8 mouse cellular contexts compared by ENCODE assay signal in genomic region chr4:133968150-133968921, GRCm38 (mm10). TPM values are rescaled to one million over a fixed set of nuclear protein-coding genes. Genes with fewer than 3 reads are reported as not detected.
DNase-seq lines count a peak whose midpoint lies in the region; ATAC-seq and TF ChIP-seq lines count a peak whose summit lies in the region.

Gene Hmgn2 (minus strand): TSS chr4:133968650.

- H3K4me3 ChIP-seq in MEL (ENCODE audit: control insufficient read depth in 1 of 2, insufficient read depth in 1 of 2, low read depth in 2 of 2, low read length in 2 of 2): peak within 1 kb of the TSS; percentile 61 to 86
- peak within 1 kb of the TSS; percentile 70 for H3K4me3 ChIP-seq in hindbrain, embryonic 13.5 days

- no peaks in the 10 kb centered on the region for H3K27me3 ChIP-seq in MEL (ENCODE audit: control insufficient read depth in 1 of 2, insufficient read depth in 2 of 2, low read length in 2 of 2)
- no peaks in the 10 kb centered on the region for H3K27me3 ChIP-seq in hindbrain, embryonic 13.5 days

- TF ChIP-seq POLR2A in MEL (IDR thresholded peaks at IDR 0.05; ENCODE audit: control insufficient read depth in 1 of 2, insufficient read depth in 1 of 2, low read depth in 1 of 2, low read length in 2 of 2, poor library complexity in 1 of 2): peak in 1 of 2 experiments; percentile 34; a peak in 2 of 4 replicates

- WGBS in hindbrain, embryonic 13.5 days: 0% methylated on average over 42 of the region's 42 CpGs

- peak within 1 kb of the TSS; percentile 99 for H3K9ac ChIP-seq in MEL (ENCODE audit: control insufficient read depth, low read depth, low read length, poor library complexity, severe bottlenecking)
- peak within 1 kb of the TSS; percentile 93 for H3K9ac ChIP-seq in hindbrain, embryonic 13.5 days

- no peaks in the 10 kb centered on the region for H3K9me3 ChIP-seq in MEL (replicated peaks; ENCODE audit: insufficient read depth, low read length)
- no peaks in the 10 kb centered on the region for H3K9me3 ChIP-seq in hindbrain, embryonic 13.5 days

- peak within 1 kb of the TSS; percentile 93 for H3K27ac ChIP-seq in MEL (ENCODE audit: control insufficient read depth, low read depth, low read length)
- H3K27ac ChIP-seq in hindbrain, embryonic 13.5 days: peak within 1 kb of the TSS; percentile 100

- H3K79me2 ChIP-seq in MEL (ENCODE audit: control insufficient read depth, insufficient read depth, low read length, poor library complexity): peaks cover 11% of the 10 kb centered on the region

- TF ChIP-seq EP300 in MEL (IDR thresholded peaks at IDR 0.05; ENCODE audit: low read depth in 1 of 2, low read length in 2 of 2): 0 out of 4 replicates have a peak, but pooled peaks of 1 of the 2 experiments have one; percentile 11

- TF ChIP-seq RAD21 in MEL (IDR thresholded peaks at IDR 0.05; ENCODE audit: low read depth, low read length): no peak

- peaks cover 5 to 14% of the 10 kb centered on the region in 2 experiments; a peak in 3 of 4 replicates for H3K36me3 ChIP-seq in MEL (ENCODE audit: control insufficient read depth in 1 of 2, insufficient read depth in 2 of 2, low read length in 2 of 2)
- peaks cover 31% of the 10 kb centered on the region for H3K36me3 ChIP-seq in hindbrain, embryonic 13.5 days

- peaks cover 0 to 8% of the 10 kb centered on the region in 2 experiments; a peak in 1 of 4 replicates for H3K4me1 ChIP-seq in MEL (ENCODE audit: control insufficient read depth in 1 of 2, insufficient read depth in 2 of 2, low read length in 2 of 2)
- H3K4me1 ChIP-seq in hindbrain, embryonic 13.5 days (replicated peaks): peaks cover 50% of the 10 kb centered on the region

- peak; percentile 55 for ATAC-seq in frontal cortex, adult (ENCODE audit: low TSS enrichment)
- peak; percentile 73 for ATAC-seq in hindbrain, embryonic 13.5 days (ENCODE audit: low FRiP score)

- H3K4me2 ChIP-seq in hindbrain, embryonic 13.5 days: peak within 1 kb of the TSS; percentile 98

- DNase-seq in MEL (ENCODE audit: low read depth, low spot score): peak; percentile 81
- peak; percentile 43 to 50 for DNase-seq in cerebellum, adult 18-20 months
- peak; percentile 30 to 31 for DNase-seq in layer of hippocampus, postnatal 36 days
- peak; percentile 53 to 66 for DNase-seq in lung, postnatal 4 days
- peak; percentile 50 for DNase-seq in right cerebral cortex, adult 18-20 months
- DNase-seq in urinary bladder, postnatal 25 days (ENCODE audit: low spot score): peak; percentile 32

- no peak for TF ChIP-seq CTCF in MEL (IDR thresholded peaks at IDR 0.05 in 2 of 3, conservative IDR thresholded peaks at IDR 0.05 in 1 of 3; ENCODE audit: control insufficient read depth in 1 of 3, insufficient read depth in 1 of 3, low read depth in 2 of 3, low read length in 3 of 3, poor library complexity in 1 of 3, severe bottlenecking in 1 of 3)

TF ChIP-seq in MEL, 35 proteins besides CTCF, POLR2A, EP300 and RAD21:
- TF ChIP-seq ZC3H11A (IDR thresholded peaks at IDR 0.05; ENCODE audit: low read depth, low read length) (no peak), MEF2A (IDR thresholded peaks at IDR 0.05; ENCODE audit: extremely low read depth, insufficient replicate concordance, low read depth, low read length, poor library complexity, severe bottlenecking) (no peak), RCOR1 (IDR thresholded peaks at IDR 0.05; ENCODE audit: low read depth, low read length) (no peak), MAZ (IDR thresholded peaks at IDR 0.05; ENCODE audit: low read depth, low read length) (peak; percentile 4; the same call in 1 of the 2 replicates), MXI1 (IDR thresholded peaks at IDR 0.05; ENCODE audit: low read depth, low read length) (peak; percentile 77), TCF12 (IDR thresholded peaks at IDR 0.05; ENCODE audit: low read depth, low read length) (no peak), ZNF384 (IDR thresholded peaks at IDR 0.05; ENCODE audit: low read depth, low read length) (no peak), MAX (IDR thresholded peaks at IDR 0.05; ENCODE audit: low read length) (0 out of 2 replicates have a peak, but pooled peaks have one; percentile 41), GABPA (IDR thresholded peaks at IDR 0.05; ENCODE audit: low read depth, low read length) (no peak), E2F4 (IDR thresholded peaks at IDR 0.05; ENCODE audit: borderline replicate concordance, low read depth, low read length) (no peak), ZMIZ1 (IDR thresholded peaks at IDR 0.05; ENCODE audit: low read depth, low read length) (0 out of 2 replicates have a peak, but pooled peaks have one; percentile 47), BHLHE40 (IDR thresholded peaks at IDR 0.05; ENCODE audit: borderline replicate concordance, low read depth, low read length) (no peak), CHD2 (IDR thresholded peaks at IDR 0.05; ENCODE audit: low read length) (no peak), NRF1 (IDR thresholded peaks at IDR 0.05; ENCODE audit: insufficient read depth, low read depth, low read length, poor library complexity, severe bottlenecking) (no peak), USF1 (IDR thresholded peaks at IDR 0.05; ENCODE audit: low read depth, low read length) (no peak), JUND (IDR thresholded peaks at IDR 0.05; ENCODE audit: low read depth, low read length) (no peak), ETS1 (IDR thresholded peaks at IDR 0.05; ENCODE audit: low read depth, low read length) (no peak), MYB (IDR thresholded peaks at IDR 0.05; ENCODE audit: low read depth, low read length) (no peak), TBP (IDR thresholded peaks at IDR 0.05; ENCODE audit: low read depth, low read length) (no peak), ZKSCAN1 (IDR thresholded peaks at IDR 0.05; ENCODE audit: low read depth, low read length) (no peak), NELFE (IDR thresholded peaks at IDR 0.05; ENCODE audit: low read depth, low read length) (peak; percentile 2; the same call in 1 of the 2 replicates), UBTF (IDR thresholded peaks at IDR 0.05; ENCODE audit: borderline replicate concordance, insufficient read depth, low read depth, low read length) (peak; percentile 39; the same call in 1 of the 2 replicates), TAL1 (IDR thresholded peaks at IDR 0.05; ENCODE audit: low read length) (no peak), MYC (IDR thresholded peaks at IDR 0.05; ENCODE audit: low read depth, low read length) (no peak), CHD1 (IDR thresholded peaks at IDR 0.05; ENCODE audit: low read depth, low read length) (no peak), SIN3A (IDR thresholded peaks at IDR 0.05; ENCODE audit: low read length) (peak; percentile 83), ELF1 (IDR thresholded peaks at IDR 0.05; ENCODE audit: low read depth, low read length) (no peak)

RNA-seq across cellular contexts. Expression of gene Hmgn2, which starts in this region (rescaled TPM):
- 125 and 131 TPM in 2 replicates for total RNA-seq in MEL (2012; rRNA removed)
- polyA plus RNA-seq in MEL (2012; ENCODE audit: insufficient read depth in 1 of 2, insufficient read length in 2 of 2, low read depth in 1 of 2, low replicate concordance in 2 of 2, missing spikeins in 1 of 2): 100 to 1,000 TPM; 186 to 230 TPM
- 1,402 and 1,435 TPM in 2 replicates for polyA plus RNA-seq in hindbrain, embryonic 13.5 days (2015; fragmentation: Nextera tagmentation; extraction: Ambion mirVana)
- 100 to 1,000 TPM; 119 to 123 TPM for total RNA-seq in layer of hippocampus, postnatal 36 days (2021)

Comparison
In these comparisons a context has a peak if more than half of its experiments do, and no peak if none do; other contexts are left out.
1. Peak in every context shown above with its lines: DNase-seq, ATAC-seq, H3K4me3 ChIP-seq and H3K27ac ChIP-seq.
2. DNase-seq: peak in every context shown above with its lines; median percentile 81 in MEL; 60 in lung, postnatal 4 days; 50 in right cerebral cortex, adult 18-20 months; 46 in cerebellum, adult 18-20 months; 32 in urinary bladder, postnatal 25 days; 30 in layer of hippocampus, postnatal 36 days.